Mouse (Mus musculus) megakaryocyte, embryonic 14.5 days (primary cell): ENCODE results near the gene Zfp784.

ENCODE experiments used
- FLI1 ChIP-seq: IDR thresholded peaks from 2 replicates; pipeline ENCODE4 v1.6.1; 2012; ENCODE audit warnings: low read length, inconsistent platforms, mixed read lengths
- GATA1 ChIP-seq: IDR thresholded peaks from 3 replicates; pipeline ENCODE4 v1.6.1; 2012; ENCODE audit warnings: mixed read lengths, low read length, inconsistent platforms, borderline replicate concordance

- TF ChIP-seq GATA1: no peak
- TF ChIP-seq FLI1: no peak
These were observed 694 bp upstream of the Zfp784 start for GRCm38 (mm10) chr7:5038940-5039339.
